Mouse (Mus musculus) liver, embryonic 15.5 days (tissue): ENCODE measurements around the gene Alg13. TPM values are rescaled to one million over a fixed set of nuclear protein-coding genes. Genes with fewer than 3 reads are reported as not detected.

Experiments
- ATAC-seq: fragments of 200-750 bp; cut with Nextera tagmentation; 2 replicates; pipeline ENCODE4 v1.8.0; 2017; ENCODE audit warnings: moderate number of reproducible peaks, mild to moderate bottlenecking, moderate library complexity; ENCODE audit not compliant: insufficient read depth
- H3K27ac ChIP-seq: fragments of 300-500 bp; sonication (generic); replicated peaks from 2 replicates; pipeline ENCODE4 v1.5.1; 2015; ENCODE audit warnings: mild to moderate bottlenecking, inconsistent platforms
- H3K27me3 ChIP-seq: fragments of 300-500 bp; sonication (generic); 2 replicates; pipeline ENCODE4 v1.6.1; 2015; ENCODE audit warnings: mild to moderate bottlenecking, inconsistent platforms
- H3K36me3 ChIP-seq: fragments of 300-500 bp; sonication (generic); replicated peaks from 2 replicates; pipeline ENCODE4 v1.6.1; 2015; ENCODE audit warnings: moderate library complexity, mild to moderate bottlenecking, inconsistent platforms
- H3K4me1 ChIP-seq: fragments of 300-500 bp; sonication (generic); replicated peaks from 2 replicates; pipeline ENCODE4 v1.6.1; 2015; ENCODE audit warnings: inconsistent platforms
- H3K4me2 ChIP-seq: fragments of 300-500 bp; sonication (generic); 2 replicates; pipeline ENCODE4 v1.6.1; 2015; ENCODE audit warnings: moderate library complexity, mild to moderate bottlenecking, inconsistent platforms
- H3K4me3 ChIP-seq: fragments of 300-500 bp; sonication (generic); replicated peaks from 2 replicates; pipeline ENCODE4 v1.5.1; 2015; ENCODE audit warnings: mild to moderate bottlenecking, inconsistent platforms
- H3K9ac ChIP-seq: fragments of 300-500 bp; sonication (generic); 2 replicates; pipeline ENCODE4 v1.6.1; 2015; ENCODE audit warnings: moderate library complexity, mild to moderate bottlenecking, inconsistent platforms
- H3K9me3 ChIP-seq: fragments of 300-500 bp; sonication (generic); replicated peaks from 2 replicates; pipeline ENCODE4 v1.6.1; 2016; ENCODE audit warnings: inconsistent platforms
- WGBS: fragments of 180-500 bp; shearing (Covaris S2); methylation state at CpG from one replicate; pipeline ENCODE4 v1.1.7; 2015; ENCODE audit warnings: mixed read lengths; ENCODE audit not compliant: insufficient replicate concordance; 5-methylcytosine and 5-hydroxymethylcytosine counted together
- microRNA-seq: library from miRNA; unstranded; fragments of <30 nt; microRNA quantifications from one replicate; pipeline ENCODE4, GENCODE M21; 2016
- polyA plus RNA-seq: library from polyadenylated mRNA; unstranded; fragments of >200 nt; fragmentation: Nextera tagmentation; extraction: Ambion mirVana; gene quantifications from 2 replicates; pipeline ENCODE4 v1.2.1, GENCODE M21; 2015

Gene Alg13
- polyA plus RNA-seq, 1 experiment from 2014 or later, result 7.9 TPM

DNA sequence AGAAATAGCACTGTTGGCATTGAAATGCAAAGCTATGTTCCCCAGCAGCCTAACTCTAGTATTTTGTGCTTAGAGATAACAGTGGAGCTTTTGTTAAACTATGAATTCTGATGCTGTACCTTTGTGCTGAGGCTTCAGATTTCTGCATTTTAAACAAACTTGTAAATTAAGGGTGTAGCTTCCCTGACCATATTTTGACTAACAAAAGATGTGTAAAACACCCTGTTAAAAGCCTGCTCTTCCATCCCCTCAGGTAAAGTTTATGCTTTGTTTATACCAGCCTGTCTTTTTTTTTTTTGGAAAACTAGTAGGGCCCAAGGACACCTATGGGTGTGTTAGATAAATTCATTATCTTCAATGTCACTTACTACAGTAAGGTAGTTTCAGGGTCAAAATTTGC lies 20.3 kb downstream of the Alg13 start:
- H3K4me2 ChIP-seq, result no peak overlapping the region

DNA sequence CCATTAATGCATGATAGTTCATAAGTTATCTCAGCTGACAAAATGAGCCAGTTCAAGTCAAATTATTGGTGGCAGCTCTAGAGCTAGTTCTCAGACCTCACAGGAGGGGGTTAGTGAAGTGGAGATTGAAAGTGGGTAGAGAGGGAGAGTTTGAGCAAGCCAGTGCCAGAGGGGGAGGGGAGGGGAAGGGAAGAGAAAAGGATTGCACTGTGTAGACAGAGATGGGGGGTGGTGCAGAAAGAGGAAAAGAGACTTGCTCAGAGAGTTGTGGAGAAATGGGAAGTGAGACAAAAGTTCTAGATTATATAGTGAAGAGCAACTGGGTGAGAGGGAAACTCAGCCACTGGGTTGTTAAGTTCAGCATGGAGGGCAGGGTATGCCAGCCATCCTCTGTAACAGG lies 20.8 kb downstream of the Alg13 start:
- no peak overlapping the region for H3K27ac ChIP-seq
- no peaks in the 10 kb centered on the region for H3K4me1 ChIP-seq
- no peaks in the 10 kb centered on the region for H3K9me3 ChIP-seq
- no peak for ATAC-seq
- no peak overlapping the region for H3K4me3 ChIP-seq
- H3K36me3 ChIP-seq, result no peaks in the 10 kb centered on the region
- no peak overlapping the region for H3K9ac ChIP-seq
- no peak overlapping the region for H3K4me2 ChIP-seq
- H3K27me3 ChIP-seq, result no peaks in the 10 kb centered on the region

More for the DNA sequence above, 20.3 kb downstream of the Alg13 start:
- Histone ChIP-seq H3K36me3 (no peaks in the 10 kb centered on the region), H3K9me3 (no peaks in the 10 kb centered on the region), H3K27ac (no peak overlapping the region), H3K4me1 (no peaks in the 10 kb centered on the region), H3K9ac (no peak overlapping the region), H3K4me3 (no peak overlapping the region), H3K27me3 (no peaks in the 10 kb centered on the region)
- no peak for ATAC-seq

DNA sequence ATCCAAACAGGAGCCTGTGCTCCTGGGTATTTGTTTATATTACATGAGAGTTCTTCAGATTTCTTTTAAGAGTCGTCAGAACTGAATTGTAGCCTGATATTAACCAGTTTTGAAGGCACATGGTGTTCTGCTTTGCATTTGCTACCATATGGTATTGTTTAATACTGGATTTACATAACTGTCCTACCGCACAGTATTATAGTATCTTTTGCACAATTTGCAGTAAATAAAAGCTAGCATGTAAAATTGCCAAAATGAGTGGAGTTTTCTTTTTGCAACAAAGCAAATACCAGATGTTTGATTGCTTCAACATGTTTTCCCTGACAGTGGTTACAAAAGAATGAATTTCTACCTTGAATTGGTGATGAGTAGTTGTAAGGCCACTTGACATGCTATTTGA lies 56.6 kb downstream of the Alg13 start:
- H3K4me1 ChIP-seq, result no peaks in the 10 kb centered on the region
- H3K4me3 ChIP-seq, result no peak overlapping the region
- no peak for ATAC-seq
- H3K9ac ChIP-seq, result no peak overlapping the region
- H3K36me3 ChIP-seq, result no peaks in the 10 kb centered on the region; the same call in 1 of the 2 replicates
- H3K27me3 ChIP-seq, result no peaks in the 10 kb centered on the region
- no peak overlapping the region for H3K4me2 ChIP-seq
- WGBS, result 57% methylated on average over 2 of the region's 2 CpGs
- no peak overlapping the region for H3K27ac ChIP-seq
- H3K9me3 ChIP-seq, result no peaks in the 10 kb centered on the region

- Histone ChIP-seq H3K36me3 (no peaks in the 10 kb centered on the region), H3K9me3 (no peaks in the 10 kb centered on the region), H3K4me3 (no peak overlapping the region), H3K9ac (no peak overlapping the region), H3K4me1 (no peaks in the 10 kb centered on the region), H3K4me2 (no peak overlapping the region), H3K27me3 (no peaks in the 10 kb centered on the region), H3K27ac (no peak overlapping the region)
- 23% methylated on average over 7 of the region's 7 CpGs for WGBS
- no peak for ATAC-seq
Observed at GRCm38 (mm10) chrX:144403526-144403925, 85.9 kb downstream of the Alg13 start.

- WGBS, result 61% methylated on average over 5 of the region's 5 CpGs
- Histone ChIP-seq H3K4me3 (no peak overlapping the region), H3K9me3 (no peaks in the 10 kb centered on the region), H3K27ac (no peak overlapping the region), H3K9ac (no peak overlapping the region), H3K4me2 (no peak overlapping the region), H3K36me3 (no peaks in the 10 kb centered on the region), H3K4me1 (no peaks in the 10 kb centered on the region), H3K27me3 (no peaks in the 10 kb centered on the region)
- no peak for ATAC-seq
Observed at GRCm38 (mm10) chrX:144408036-144408435, 90.4 kb downstream of the Alg13 start.

DNA sequence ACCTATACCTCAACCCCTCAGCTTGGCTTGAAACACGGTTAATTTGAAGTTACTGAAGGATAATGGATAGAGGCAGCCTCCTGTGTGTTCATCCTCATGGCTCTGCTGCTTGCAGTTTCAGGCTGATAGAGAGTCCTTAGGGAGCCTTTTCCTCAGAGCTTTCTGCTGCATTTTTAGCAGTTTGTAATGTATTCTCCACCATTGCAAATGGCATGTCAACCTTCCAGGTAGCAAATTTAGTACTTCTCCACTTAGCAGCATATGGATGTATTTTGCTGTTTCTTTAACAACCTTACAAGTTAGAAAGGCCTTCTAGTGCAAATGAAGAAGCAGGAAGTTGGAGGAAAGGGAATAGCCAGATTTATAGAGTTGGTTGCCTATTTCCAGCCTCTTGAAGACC lies 102.7 kb downstream of the Alg13 start:
- H3K27ac ChIP-seq, result no peak overlapping the region
- no peaks in the 10 kb centered on the region for H3K27me3 ChIP-seq
- H3K4me1 ChIP-seq, result no peaks in the 10 kb centered on the region
- H3K4me2 ChIP-seq, result no peak overlapping the region
- no peaks in the 10 kb centered on the region for H3K9me3 ChIP-seq
- 38% methylated on average over 1 of the region's 1 CpGs for WGBS
- no peak overlapping the region for H3K9ac ChIP-seq
- no peak for ATAC-seq
- no peaks in the 10 kb centered on the region for H3K36me3 ChIP-seq
- no peak overlapping the region for H3K4me3 ChIP-seq

GRCm38 (mm10) chrX:144421091-144421490 lies 103.5 kb downstream of the Alg13 start:
- no peak for ATAC-seq

DNA sequence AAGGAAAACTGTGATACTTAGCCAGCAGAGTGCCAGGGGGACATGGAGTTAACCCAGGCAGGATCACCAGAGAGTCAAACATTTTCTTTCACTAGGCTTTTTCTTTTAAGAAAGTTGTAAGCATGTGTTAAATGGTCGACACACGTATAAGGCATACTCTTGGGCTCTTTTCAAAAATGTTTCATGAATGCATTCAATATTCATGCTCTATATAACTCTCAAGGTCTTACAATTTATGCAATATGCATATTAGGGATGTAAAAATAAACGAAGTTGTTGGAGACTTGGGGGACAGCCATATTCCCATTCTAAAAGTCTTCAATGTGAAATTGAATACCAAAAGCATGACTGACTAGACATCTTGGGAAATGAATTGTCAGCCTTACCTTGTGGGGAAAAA lies 106.2 kb downstream of the Alg13 start:
- Histone ChIP-seq H3K4me3 (no peak overlapping the region), H3K9ac (no peak overlapping the region), H3K27me3 (no peaks in the 10 kb centered on the region), H3K4me2 (no peak overlapping the region), H3K27ac (no peak overlapping the region), H3K36me3 (no peaks in the 10 kb centered on the region), H3K9me3 (no peaks in the 10 kb centered on the region), H3K4me1 (no peaks in the 10 kb centered on the region)
- ATAC-seq, result no peak
- WGBS, result 60% methylated on average over 3 of the region's 3 CpGs

More at GRCm38 (mm10) chrX:144421091-144421490, 103.5 kb downstream of the Alg13 start:
- Histone ChIP-seq H3K36me3 (no peaks in the 10 kb centered on the region), H3K4me1 (no peaks in the 10 kb centered on the region), H3K27me3 (no peaks in the 10 kb centered on the region), H3K27ac (no peak overlapping the region), H3K4me3 (no peak overlapping the region), H3K9me3 (no peaks in the 10 kb centered on the region), H3K9ac (no peak overlapping the region), H3K4me2 (no peak overlapping the region)
- 66% methylated on average over 1 of the region's 1 CpGs for WGBS

Small RNAs within 50 kb of the gene (microRNA-seq; reads per million reads assigned to microRNA genes)
- not detected for gene Mir680-2

Other genes with a start within 250 kb of the Alg13 start
- gene A730046J19Rik, start 164.1 kb upstream of the Alg13 start, polyA plus RNA-seq, result 0.07 and 0.13 TPM in 2 replicates
- not detected in 2 replicates for gene Trpc5os, start 138.8 kb downstream of the Alg13 start, polyA plus RNA-seq